Mouse (Mus musculus): ENCODE measurements around the gene Gm17657.

DNA sequence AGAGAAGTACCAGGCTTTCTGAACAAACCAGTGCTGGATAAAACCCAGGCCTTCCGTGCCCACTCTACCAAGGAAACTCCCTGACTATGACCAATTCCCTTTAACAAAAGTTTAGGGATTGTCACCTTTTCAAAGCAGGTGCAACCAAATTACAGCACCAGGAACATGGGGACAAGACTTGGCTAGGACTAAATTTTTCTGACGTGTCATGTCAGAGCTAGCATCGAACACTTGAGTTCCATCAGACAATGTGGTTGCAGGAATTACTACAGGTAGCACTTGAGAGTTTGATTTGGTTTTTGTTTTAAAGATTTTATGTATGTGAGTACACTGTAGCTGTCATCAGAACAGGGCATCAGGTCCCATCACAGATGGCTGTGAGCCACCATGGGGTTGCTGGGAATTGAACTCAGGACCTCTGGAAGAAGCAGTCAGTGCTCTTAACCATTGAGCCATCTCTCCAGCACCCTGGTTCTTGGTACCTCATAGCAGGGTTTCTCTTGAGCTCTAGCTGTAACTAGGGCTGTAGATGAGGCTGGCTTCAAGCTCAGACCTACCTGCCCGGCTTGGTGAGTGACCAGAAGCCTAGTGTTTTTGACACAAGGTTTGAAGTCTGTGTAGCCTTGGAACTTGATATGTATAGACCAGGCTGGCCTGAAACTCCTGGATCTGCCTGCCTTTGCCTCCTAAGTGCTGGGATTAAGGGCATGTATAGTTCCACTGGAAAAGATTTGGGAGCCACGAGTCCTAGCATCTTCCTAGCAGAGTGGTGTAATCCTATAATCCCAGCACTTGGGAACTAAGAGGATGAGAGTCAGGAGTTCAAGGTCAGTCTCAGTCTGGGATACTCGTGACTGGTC, 53.0 kb downstream of the Gm17657 start:
- TF ChIP-seq CTCF (conservative IDR thresholded peaks at IDR 0.05; ENCODE audit: low read length): no peak
- no peak for TF ChIP-seq NANOG (IDR thresholded peaks at IDR 0.05; ENCODE audit: borderline replicate concordance, low read length)

Data from E14TG2a.4 (cell line).